Mouse (Mus musculus) fat pad, adult 2 months (tissue): Measurements from ENCODE around the gene Cenpk.
"Not testable (repeated sequence)": the region's sequence is repeated elsewhere in the genome, so short reads cannot be mapped to it uniquely, and the experiment has no call there.

Source experiments
- DNase-seq: peaks from one replicate; pipeline ENCODE4 v3.0.0-alpha.2; 2011; ENCODE audit warnings: low read depth, low spot score; ENCODE audit errors: extremely low read depth

Gene Cenpk

DNA sequence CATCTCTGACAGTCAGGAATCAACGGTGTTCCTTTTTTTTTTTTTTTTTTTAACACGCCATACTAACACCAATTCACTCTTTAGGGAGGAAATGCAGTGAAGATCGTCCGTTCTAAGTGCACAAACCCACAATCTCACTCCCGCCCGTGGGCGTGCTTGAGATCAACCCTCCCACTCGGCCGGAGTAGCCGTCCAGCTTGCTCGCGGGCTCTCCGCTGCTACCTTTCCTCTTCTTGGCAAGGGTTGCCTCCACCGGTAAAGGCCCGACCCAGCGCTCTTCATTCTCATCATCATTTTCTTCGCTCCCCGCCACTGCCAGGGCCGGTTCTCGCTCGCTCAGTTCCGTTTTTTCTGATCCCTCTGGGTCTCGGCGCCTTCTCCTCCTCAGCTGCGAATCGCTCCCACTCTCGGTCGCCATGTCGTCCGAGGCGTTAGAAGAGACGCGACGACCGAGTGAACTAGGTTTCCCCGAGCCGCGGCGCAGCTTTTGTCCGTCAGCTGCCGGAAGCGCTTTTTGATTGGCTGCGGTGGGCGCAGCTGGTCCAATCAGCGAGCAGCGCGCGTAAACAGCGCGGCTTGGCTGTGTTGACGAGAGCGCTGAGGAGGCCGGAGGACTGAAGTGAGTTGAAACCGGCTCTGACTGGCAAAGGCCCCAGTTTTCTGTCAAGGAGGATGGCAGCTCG, at the start of gene Cenpk, which contains the start of gene Ppwd1:
Gene Cenpk, plus strand, starts transcription at position 228 of the 683 bp plus-strand sequence.
Gene Ppwd1, minus strand, starts transcription at position 460 of the 683 bp plus-strand sequence.
- DNase-seq: peak; percentile 50

DNA sequence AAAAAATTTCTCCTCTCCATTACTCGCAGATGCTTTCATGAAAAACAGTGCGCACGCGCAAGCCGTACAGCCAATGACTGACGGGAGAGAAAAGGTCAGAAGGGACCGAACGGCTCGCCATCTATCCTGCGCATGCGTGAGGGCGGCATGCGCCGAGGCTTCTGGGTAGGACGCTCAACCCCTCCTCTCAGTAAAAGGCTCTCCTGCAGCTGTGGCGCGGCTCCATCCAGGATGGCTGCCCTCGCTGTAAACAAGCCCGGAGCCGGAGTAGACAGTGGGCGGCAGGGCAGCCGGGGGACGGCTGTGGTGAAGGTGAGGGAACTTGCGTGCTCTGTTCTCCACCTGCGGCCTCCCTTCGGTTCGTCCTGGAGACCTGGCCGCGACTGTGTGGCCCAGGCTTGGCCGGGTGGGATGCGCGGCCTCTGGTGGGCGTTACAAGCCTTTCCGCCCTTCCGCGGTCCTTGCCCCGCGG, 49.7 kb upstream of the Cenpk start, which contains the start of gene Trim23:
Gene Trim23, plus strand, starts transcription at position 148 of the 472 bp plus-strand sequence.
- peak; percentile 78 for DNase-seq

DNA sequence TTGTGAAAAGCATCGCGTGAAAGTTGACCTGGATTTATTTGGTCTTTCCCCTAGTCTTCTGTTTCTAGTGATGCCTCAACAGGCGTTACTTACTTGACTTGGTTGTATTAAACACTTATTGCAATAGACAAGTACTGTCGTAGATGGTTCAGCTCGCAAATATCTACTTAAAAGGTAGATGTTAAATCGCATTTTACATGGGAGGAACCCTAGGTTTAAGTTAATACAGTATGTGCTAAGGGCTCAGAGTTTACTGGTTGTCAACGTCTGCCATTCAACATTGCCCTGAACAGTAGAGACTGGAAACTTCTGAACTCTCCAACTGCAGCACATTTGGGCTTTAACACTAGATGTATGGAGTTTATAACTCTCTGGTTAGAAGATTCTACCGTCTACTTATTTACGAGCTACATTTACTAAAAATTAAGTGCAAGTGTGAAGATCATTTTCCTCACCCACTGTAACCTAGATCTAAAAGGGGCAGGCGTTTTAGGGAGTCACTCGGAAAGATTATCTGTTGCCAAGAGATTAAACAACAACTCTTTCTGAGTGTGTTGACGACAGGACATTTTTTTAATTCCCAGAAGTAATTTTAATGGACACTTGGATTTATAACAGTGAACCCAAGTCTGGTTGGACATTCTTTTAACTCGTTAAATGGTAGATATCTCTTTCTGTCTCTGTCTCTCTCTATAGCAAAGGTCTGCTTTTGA, 49.1 kb upstream of the Cenpk start:
- DNase-seq: no peak

DNA sequence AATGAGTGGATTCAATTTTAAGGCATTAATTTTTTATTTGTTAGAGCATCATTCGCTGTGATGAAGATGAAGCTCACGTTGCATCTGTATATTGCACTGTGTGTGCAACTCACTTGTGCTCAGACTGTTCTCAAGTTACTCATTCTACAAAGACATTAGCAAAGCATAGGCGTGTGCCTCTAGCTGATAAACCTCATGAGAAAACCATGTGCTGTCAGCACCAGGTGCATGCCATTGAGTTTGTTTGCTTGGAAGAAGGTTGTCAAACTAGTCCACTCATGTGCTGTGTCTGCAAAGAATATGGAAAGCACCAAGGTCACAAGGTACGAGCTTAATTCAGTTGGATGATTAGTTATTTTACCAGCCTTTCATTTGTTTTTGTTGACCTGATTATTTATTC, 41.1 kb upstream of the Cenpk start:
- no peak for DNase-seq

DNA sequence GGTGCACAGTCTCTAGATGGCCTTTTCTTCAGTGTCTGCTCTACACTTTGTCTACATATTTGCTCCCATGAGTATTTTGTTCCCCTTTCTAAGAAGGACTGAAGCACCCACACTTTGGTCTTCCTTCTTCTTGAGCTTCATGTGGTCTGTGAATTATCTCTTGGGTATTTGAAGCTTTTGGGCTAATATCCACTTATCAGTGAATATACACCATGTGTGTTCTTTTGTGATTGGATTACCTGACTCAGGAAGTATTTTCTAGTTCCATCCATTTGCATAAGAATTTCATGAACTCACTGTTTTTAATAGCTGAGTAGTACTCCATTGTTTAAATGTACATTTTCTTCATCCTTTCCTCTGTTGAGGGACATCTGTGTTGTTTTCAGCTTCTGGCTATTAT, 32.5 kb upstream of the Cenpk start:
- DNase-seq: not testable (repeated sequence)

DNA sequence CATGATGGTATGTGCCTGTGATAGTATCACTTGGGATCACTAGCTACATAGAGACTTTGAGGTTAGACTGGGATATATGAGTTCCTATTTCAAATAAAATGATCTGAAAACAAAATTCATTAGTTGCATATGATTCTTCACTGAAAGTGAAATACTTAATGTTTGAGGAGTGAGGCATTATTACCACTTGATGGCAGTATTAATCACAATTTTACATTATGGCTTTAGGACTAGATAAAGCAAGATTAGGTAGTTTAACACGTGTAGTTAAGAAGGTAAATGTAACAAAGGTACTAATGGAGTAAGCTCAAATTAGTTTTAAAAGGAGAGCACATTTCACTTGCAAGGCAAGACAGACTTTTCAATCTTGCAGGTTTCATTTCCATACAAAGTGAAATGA, 24.1 kb upstream of the Cenpk start:
- no peak for DNase-seq

DNA sequence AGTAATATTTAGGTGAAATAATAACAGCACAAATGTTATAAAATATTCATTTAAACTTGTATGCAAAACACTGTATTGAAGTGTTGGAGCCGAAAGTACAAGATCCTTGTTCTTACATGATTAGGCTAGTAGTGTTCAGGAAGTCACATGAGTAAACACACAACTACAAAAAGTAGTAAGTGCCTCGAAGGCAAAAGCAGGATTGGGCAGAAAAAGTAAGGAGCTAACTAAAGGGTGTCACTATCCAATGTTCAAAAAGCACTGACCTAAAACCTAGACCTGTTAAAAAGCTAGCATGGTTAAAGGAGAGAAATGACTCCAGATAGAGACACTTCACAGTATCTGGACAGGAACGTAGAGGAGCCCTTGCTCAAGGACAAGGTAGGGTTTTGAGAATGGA, 933 bp upstream of the Cenpk start:
- DNase-seq: no peak

DNA sequence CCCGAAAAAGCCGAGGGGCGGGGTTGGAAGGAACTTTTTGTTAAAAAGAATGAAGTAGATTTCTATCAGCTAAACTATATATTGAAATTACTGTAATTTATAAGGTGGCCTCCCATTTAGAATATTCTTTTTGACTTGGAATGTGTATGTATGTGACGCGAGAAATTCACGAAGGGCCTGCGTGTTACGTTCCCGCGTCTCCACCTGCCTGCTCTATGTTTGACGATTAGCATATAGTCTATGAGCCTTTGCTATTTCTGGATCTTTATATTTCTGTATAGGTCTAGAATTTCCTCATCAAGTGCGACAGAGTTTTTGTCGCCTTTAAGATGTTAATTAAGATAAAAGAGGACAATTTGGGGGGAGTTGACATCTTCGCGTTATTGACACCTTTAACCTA, 770 bp downstream of the Cenpk start:
- DNase-seq: no peak

DNA sequence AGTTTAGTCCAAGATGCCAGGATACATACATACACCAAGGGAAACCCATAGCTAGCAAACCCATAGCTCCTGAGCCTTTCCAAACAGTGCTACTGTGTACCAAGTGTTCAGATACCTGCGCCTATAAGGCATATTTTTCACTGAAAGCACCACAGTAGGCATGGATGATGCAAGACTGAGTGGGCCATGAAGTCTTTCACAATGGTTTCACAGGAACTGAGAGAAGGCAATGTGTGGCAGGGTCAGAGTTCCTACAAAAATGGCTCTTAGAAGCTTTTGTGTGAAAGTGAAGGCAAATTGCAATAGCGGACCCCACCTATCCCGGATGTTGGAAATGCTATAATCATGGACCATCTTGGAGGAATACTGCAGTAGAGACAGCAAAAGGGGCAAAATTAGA, 30.6 kb downstream of the Cenpk start:
- no peak for DNase-seq

DNA sequence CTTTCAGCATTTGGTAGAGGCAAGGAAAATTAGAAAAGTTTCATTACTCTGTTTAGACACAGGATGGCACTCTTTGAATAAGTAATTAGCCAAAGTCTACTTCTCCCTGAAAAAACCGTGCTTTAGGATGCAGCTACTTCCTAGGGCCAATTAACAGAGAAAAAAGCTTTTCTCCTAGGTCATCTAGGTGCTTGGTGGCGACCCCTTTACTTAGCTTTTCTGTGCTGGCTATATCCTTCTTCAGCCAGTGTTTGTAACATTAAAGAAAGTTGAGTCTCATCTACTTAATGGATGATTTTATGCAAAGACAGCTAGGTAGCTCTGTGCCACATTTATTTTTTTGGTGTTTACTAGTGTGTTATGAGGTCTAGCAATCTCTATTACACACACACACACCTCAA, 56.6 kb downstream of the Cenpk start:
- DNase-seq: no peak

DNA sequence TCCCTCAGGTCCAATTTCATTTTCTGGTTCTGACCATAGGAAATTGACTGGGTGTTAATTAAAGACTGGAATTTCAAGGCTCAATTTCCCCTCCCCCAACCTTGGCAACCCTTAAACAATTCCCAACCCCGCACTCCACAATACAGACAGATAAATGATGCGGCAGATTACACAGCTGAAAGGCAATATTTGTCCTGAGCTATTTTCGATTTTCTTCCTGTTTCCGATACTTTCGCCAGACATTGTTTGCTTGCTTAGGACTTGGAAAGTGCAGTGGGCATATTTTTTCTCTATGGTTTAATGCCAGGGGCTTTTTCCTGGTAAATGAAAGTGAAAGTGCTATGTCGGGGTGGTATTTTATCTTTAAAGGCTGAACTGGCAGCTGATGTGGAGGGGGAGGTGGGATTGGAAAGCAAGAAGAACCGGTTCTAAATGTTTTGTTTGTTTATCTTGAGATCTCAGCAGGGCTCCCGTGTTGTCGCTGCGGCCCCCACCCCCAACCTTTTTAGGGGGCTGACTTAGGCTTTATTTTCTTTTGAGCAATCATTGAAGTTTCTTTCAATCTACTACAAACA, 57.4 kb downstream of the Cenpk start:
- no peak for DNase-seq

DNA sequence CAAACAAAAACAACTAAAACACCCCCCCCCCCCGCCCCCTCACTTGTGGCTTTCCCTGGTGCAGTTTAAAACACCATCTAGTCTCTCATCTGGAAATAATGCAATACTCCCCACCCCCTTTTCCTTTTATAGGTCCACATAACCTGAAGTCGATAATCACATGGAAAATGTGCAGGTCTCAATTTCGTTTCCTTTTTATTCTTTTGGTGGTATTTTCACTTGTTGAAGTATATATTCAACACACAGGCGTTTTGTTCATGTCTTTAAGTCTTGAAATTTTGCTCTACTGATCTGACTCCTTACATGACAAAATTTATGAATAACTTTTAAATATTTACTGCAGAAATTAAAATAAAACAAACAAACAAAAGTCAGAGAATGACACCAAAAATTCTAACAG, 57.9 kb downstream of the Cenpk start:
- no peak for DNase-seq

DNA sequence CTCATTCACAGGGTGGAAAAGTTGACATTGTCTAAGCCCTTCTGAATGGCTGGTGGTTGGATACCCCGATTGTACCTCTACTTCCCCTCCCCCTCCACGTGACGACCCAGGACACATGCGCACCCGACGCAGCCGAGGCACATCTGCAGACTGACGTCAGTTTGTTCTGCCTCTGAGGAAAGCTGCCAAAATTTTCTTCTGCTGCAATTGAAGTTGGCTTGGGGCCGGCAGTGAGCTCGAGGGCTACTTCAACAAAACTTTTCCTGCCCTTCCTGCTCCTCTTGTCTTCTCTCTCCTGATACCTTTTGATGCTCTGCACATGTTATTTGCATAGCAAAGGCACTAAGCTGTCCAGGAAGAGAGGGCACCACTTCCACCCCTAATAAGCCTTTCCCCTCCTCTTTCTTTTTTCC, 58.5 kb downstream of the Cenpk start:
- DNase-seq: peak; percentile 66

DNA sequence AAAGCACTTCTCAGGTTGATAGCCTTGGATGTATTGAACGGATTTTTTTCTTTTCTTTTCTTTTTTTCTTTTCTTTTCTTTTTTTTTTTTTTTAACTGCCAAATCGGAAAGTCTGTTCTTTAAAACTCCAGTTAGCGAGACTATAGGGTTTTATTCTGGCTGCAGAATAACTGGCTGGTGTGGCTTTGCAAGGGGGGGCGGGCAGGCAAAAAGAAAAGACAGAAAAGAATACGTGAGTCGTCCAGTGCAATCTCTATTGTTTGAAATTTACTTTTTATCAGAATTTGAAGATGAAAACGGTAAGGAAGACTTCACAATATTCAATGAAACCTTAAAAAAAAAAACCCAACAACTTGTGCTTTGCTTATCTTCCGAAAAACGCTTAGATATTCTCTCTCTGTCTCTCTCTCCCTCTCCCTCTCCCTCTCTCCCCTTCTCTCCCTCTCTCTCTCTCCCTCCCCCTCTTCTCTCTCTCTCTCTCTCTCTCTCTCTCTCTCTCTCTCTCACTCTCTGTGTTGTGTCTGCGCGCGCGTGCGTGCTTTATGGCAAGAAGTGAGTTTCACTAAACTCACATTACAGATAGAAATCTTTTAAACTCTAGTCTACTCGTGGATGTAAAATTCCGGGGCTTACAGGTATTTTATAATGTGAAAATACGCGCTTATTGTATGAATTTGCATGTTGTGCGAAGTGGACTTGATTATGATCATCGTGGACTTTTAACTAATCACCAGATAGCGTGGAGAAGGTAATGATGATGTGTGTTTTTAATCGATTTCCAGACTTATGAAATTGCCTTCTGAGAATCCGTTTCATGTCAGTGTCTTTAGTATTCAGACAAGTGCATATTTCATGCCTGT, 59.2 kb downstream of the Cenpk start, which contains the start of gene Adamts6:
Gene Adamts6, plus strand, starts transcription at position 470 of the 860 bp plus-strand sequence.
- no peak for DNase-seq

DNA sequence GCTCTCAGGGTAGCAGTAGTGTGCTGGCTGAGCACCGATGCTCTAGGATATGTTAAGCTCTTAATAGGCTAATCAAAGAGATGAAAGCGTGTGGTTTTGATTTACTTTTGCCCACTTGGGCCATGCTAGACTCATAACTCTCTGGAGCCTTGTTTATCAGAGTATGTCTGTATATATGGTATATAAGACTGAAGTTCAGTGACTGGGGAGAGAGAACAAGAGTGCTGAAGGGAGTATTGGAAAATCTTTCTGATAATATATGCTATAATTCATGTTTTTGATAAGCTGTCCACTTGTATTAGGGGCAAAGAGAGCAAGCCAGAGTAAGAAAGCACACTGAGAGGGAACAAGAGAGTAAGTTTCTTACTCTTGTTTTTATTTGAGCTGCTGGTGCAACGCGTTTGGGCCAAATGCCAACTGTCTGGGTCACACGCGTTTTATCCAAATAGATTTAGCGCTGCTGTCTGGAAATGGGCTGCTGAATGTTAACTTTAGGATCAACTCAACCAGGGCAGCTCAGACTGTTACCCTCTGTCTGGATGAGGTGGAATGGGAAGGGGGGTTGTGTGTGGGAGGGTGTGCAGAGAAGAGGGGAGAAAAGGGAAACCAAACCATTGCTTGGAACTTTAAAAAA, 59.9 kb downstream of the Cenpk start:
- DNase-seq: no peak

DNA sequence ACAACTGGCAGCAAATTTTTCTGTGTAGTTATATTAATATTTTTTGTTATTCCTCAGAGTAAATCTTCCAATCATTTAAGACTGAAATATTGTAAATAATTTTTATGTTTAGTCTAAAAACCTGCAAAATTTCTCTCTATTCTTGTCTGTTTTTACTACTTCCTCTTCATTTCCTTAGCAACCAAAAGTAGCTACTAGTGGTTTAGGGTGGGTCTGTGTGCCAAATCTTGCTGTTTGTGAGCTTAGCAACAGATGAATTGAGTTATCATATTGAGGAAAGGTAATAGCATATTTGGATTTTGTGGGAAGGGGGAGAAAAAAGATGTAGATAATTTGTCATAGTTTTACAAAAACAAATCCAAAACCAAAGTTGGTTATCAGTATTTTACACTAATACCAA, 60.8 kb downstream of the Cenpk start:
- DNase-seq: no peak

DNA sequence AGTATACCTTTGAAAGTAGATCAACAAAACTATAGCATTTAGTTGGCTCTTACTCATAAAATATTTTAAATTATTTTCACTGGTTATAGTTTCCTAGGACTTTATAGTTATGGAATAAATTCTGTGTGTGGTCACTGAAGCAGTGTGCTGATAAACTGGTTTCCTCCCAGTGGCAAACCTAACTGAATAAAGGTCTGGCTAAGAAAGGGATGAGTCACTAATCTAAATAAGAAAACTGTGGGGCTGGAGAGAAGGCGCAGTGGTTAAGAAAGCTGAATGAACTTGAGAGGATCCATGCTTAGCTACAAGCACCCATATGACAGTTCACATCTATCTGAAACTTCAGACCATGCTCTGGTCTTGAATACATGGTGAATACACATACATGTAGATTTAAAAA, 67.1 kb downstream of the Cenpk start:
- no peak for DNase-seq
